Mouse (Mus musculus) stomach, embryonic 16.5 days (tissue): Measurements from ENCODE around the gene Eif1b. TPM values are rescaled to one million over a fixed set of nuclear protein-coding genes. Genes with fewer than 3 reads are reported as not detected.

Source experiments
- ATAC-seq: fragments of 200-750 bp; cut with Nextera tagmentation; 2 replicates; pipeline ENCODE4 v1.8.0; 2017; ENCODE audit warnings: moderate number of reproducible peaks, moderate TSS enrichment; ENCODE audit not compliant: insufficient read depth, low FRiP score
- H3K27ac ChIP-seq: fragments of 300-500 bp; sonication (generic); 2 replicates; pipeline ENCODE4 v1.5.1; 2014; ENCODE audit warnings: low read length
- H3K27me3 ChIP-seq: fragments of 300-500 bp; sonication (generic); 2 replicates; pipeline ENCODE4 v1.6.1; 2014; ENCODE audit warnings: low read length, control low read depth, mixed read lengths; ENCODE audit not compliant: control insufficient read depth, insufficient read depth
- H3K36me3 ChIP-seq: fragments of 300-500 bp; sonication (generic); 2 replicates; pipeline ENCODE4 v1.6.1; 2014; ENCODE audit warnings: low read length; ENCODE audit not compliant: control insufficient read depth, insufficient read depth
- H3K4me1 ChIP-seq: fragments of 300-500 bp; sonication (generic); 2 replicates; pipeline ENCODE4 v1.6.1; 2014; ENCODE audit warnings: low read length, control low read depth, mixed read lengths; ENCODE audit not compliant: control insufficient read depth, insufficient read depth
- H3K4me2 ChIP-seq: fragments of 300-500 bp; sonication (generic); 2 replicates; pipeline ENCODE4 v1.6.1; 2014; ENCODE audit warnings: low read depth, low read length, mixed read lengths
- H3K4me3 ChIP-seq: fragments of 300-500 bp; sonication (generic); replicated peaks from 2 replicates; pipeline ENCODE4 v1.5.1; 2014; ENCODE audit warnings: mild to moderate bottlenecking, low read length
- H3K9ac ChIP-seq: fragments of 300-500 bp; sonication (generic); 2 replicates; pipeline ENCODE4 v1.6.1; 2014; ENCODE audit warnings: low read length
- H3K9me3 ChIP-seq: fragments of 300-500 bp; sonication (generic); replicated peaks from 2 replicates; pipeline ENCODE4 v1.6.1; 2016; ENCODE audit warnings: low read length, control low read depth; ENCODE audit not compliant: control insufficient read depth
- WGBS: fragments of 180-500 bp; shearing (Covaris S2); extraction: QIAGEN DNeasy Blood & Tissue Kit; methylation state at CpG from one replicate; pipeline ENCODE4 v1.1.7; 2014; 5-methylcytosine and 5-hydroxymethylcytosine counted together
- polyA plus RNA-seq: library from polyadenylated mRNA; unstranded; fragments of >200 nt; fragmentation: Nextera tagmentation; extraction: Ambion mirVana; gene quantifications from 2 replicates; pipeline ENCODE4 v1.2.1, GENCODE M21; 2015

The Eif1b gene
- 129 and 138 TPM in 2 replicates for polyA plus RNA-seq

GRCm38 (mm10) chr9:120492010-120492399 lies at the start of gene Eif1b:
Eif1b (plus strand) TSS chr9:120492232.
- Histone ChIP-seq H3K27me3 (no peaks in the 10 kb centered on the region), H3K36me3 (peaks cover 17% of the 10 kb centered on the region), H3K4me2 (peak within 1 kb of the TSS; percentile 84), H3K9me3 (no peaks in the 10 kb centered on the region), H3K4me1 (peaks cover 9% of the 10 kb centered on the region), H3K9ac (peak within 1 kb of the TSS; percentile 99), H3K4me3 (peak within 1 kb of the TSS; percentile 100), H3K27ac (peak within 1 kb of the TSS; percentile 92)
- 3% methylated on average over 19 of the region's 19 CpGs for WGBS
- ATAC-seq: peak; percentile 7

- H3K36me3 ChIP-seq: no peaks in the 10 kb centered on the region
- H3K4me1 ChIP-seq: no peaks in the 10 kb centered on the region
- no peak overlapping the region for H3K9ac ChIP-seq
- no peak overlapping the region for H3K4me2 ChIP-seq
- no peak overlapping the region for H3K27ac ChIP-seq
- H3K27me3 ChIP-seq: no peaks in the 10 kb centered on the region
- no peak for ATAC-seq
- H3K9me3 ChIP-seq: no peaks in the 10 kb centered on the region
- no peak overlapping the region for H3K4me3 ChIP-seq
- WGBS: 74% methylated on average over 9 of the region's 9 CpGs
Observed at GRCm38 (mm10) chr9:120444642-120445041, 47.4 kb upstream of the Eif1b start.

GRCm38 (mm10) chr9:120449696-120450329 lies 42.2 kb upstream of the Eif1b start:
- Histone ChIP-seq H3K9ac (no peak overlapping the region), H3K4me1 (no peaks in the 10 kb centered on the region), H3K4me3 (no peak overlapping the region), H3K4me2 (no peak overlapping the region), H3K9me3 (no peaks in the 10 kb centered on the region), H3K27me3 (no peaks in the 10 kb centered on the region), H3K27ac (no peak overlapping the region), H3K36me3 (no peaks in the 10 kb centered on the region)
- 80% methylated on average over 6 of the region's 6 CpGs for WGBS
- ATAC-seq: no peak

DNA sequence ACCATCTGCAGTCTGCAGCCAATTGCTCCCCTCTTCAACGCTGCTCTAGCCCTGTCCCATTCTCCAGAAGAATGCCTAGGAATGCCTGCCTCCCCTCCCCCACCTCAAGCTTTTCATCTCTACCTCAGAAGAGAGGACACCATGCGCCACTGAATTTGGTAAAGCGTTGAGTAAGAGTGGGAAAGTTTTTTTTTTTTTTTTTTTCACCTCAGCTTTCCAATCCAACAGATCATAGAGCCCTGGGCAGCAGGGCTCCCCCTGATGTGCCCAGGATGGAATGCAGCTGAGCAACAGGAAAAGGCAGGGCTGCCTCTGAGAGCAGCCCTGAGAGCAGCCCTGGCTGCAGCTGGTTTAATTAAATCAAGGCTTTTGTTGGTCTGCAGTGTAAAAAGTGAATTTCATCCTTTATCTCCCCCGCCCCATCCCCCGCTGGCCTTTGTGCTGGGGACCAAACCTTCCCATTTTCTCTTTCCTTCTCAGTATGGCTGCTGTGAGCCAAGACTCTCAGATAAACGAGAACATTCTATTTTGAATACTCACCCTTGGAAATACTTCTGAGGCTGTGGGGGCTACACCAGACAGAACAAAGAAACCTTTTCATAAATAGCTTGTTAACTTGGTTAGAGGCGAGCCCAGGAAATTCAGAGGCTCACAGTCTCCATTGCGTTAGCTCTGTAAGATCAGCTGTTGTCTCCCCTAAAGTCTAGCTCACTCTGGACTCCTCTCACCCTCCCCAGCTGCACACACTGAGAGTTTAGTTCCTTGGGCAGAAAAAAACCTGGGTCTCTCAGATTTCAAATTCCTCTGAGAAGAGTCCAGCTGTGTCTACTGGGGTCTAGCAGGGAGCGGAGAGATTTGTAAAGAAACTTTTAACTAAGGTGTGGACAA lies 36.0 kb upstream of the Eif1b start:
- H3K4me3 ChIP-seq: no peak overlapping the region
- no peak overlapping the region for H3K4me2 ChIP-seq
- WGBS: 30% methylated on average over 9 of the region's 9 CpGs
- peak; percentile 54; the same call in 1 of the 2 replicates for ATAC-seq
- H3K9me3 ChIP-seq: no peaks in the 10 kb centered on the region
- H3K27me3 ChIP-seq: no peaks in the 10 kb centered on the region
- no peak overlapping the region for H3K9ac ChIP-seq
- H3K36me3 ChIP-seq: no peaks in the 10 kb centered on the region
- H3K27ac ChIP-seq: peak overlapping the region; percentile 57
- 0 out of 2 replicates have a peak, but pooled peaks cover 12% of the 10 kb centered on the region for H3K4me1 ChIP-seq

- Histone ChIP-seq H3K36me3 (no peaks in the 10 kb centered on the region), H3K9me3 (no peaks in the 10 kb centered on the region), H3K4me1 (no peaks in the 10 kb centered on the region), H3K9ac (no peak overlapping the region), H3K4me2 (no peak overlapping the region), H3K4me3 (no peak overlapping the region), H3K27ac (no peak overlapping the region), H3K27me3 (no peaks in the 10 kb centered on the region)
- no peak for ATAC-seq
- WGBS: 86% methylated on average over 1 of the region's 1 CpGs
Observed at GRCm38 (mm10) chr9:120470431-120470830, 21.6 kb upstream of the Eif1b start.

- no peak overlapping the region for H3K4me2 ChIP-seq
- no peak for ATAC-seq
- H3K27ac ChIP-seq: no peak overlapping the region
- no peaks in the 10 kb centered on the region for H3K4me1 ChIP-seq
- H3K27me3 ChIP-seq: no peaks in the 10 kb centered on the region
- no peaks in the 10 kb centered on the region for H3K9me3 ChIP-seq
- no peak overlapping the region for H3K4me3 ChIP-seq
- H3K36me3 ChIP-seq: no peaks in the 10 kb centered on the region
- no peak overlapping the region for H3K9ac ChIP-seq
- 72% methylated on average over 3 of the region's 3 CpGs for WGBS
Observed at GRCm38 (mm10) chr9:120481644-120482043, 10.4 kb upstream of the Eif1b start.

GRCm38 (mm10) chr9:120482382-120482781 lies 9.7 kb upstream of the Eif1b start:
- Histone ChIP-seq H3K36me3 (no peaks in the 10 kb centered on the region), H3K4me2 (no peak overlapping the region), H3K27me3 (no peaks in the 10 kb centered on the region), H3K9me3 (no peaks in the 10 kb centered on the region), H3K9ac (no peak overlapping the region), H3K4me3 (no peak overlapping the region), H3K27ac (no peak overlapping the region), H3K4me1 (no peaks in the 10 kb centered on the region)
- ATAC-seq: no peak
- 85% methylated on average over 4 of the region's 4 CpGs for WGBS

DNA sequence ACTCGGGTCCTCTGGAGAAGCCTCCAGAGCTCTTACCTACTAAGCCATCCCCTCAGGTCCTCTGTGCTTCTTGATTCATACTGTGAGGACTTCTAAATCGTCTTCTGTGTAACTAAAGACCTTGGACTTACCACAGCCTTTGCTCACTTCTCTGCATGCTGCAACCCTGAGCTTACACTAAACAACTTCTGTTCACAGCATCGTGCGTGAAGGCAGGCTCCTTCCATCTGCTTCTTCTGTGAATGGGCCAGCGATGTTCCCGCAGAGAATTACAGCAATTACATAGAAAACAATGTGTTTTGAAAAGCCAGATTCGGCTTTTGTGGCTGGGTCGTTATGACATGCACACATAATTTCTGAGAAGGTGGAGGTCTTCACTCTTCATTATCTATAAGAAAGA lies 8.9 kb upstream of the Eif1b start:
- no peak overlapping the region for H3K4me2 ChIP-seq
- ATAC-seq: no peak
- WGBS: 79% methylated on average over 8 of the region's 8 CpGs
- no peaks in the 10 kb centered on the region for H3K9me3 ChIP-seq
- no peak overlapping the region for H3K27ac ChIP-seq
- no peaks in the 10 kb centered on the region for H3K4me1 ChIP-seq
- no peak overlapping the region for H3K9ac ChIP-seq
- no peaks in the 10 kb centered on the region for H3K27me3 ChIP-seq
- H3K36me3 ChIP-seq: no peaks in the 10 kb centered on the region
- H3K4me3 ChIP-seq: no peak overlapping the region

DNA sequence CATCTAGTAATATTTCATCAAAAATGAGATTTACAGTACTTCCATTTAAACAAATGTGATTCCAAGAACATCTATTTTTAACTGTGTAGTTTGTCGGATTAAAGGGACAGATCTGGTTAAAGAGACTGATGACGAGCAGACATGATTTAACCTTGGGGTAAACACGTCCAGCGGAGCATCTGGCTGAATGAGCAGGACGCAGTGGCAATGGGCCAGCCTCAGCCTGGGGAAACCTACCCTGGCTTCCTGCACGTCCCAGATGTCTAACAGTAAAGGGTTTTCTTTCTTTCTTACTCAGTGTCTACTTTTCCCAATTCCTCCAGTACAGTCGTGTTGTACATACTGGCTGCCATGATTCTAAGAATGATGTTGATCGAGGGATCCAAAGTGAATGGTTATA lies 5.0 kb upstream of the Eif1b start:
- Histone ChIP-seq H3K36me3 (no peaks in the 10 kb centered on the region), H3K4me2 (no peak overlapping the region), H3K9ac (no peak overlapping the region), H3K4me1 (no peaks in the 10 kb centered on the region), H3K9me3 (no peaks in the 10 kb centered on the region), H3K27ac (no peak overlapping the region), H3K27me3 (no peaks in the 10 kb centered on the region), H3K4me3 (no peak overlapping the region)
- WGBS: 55% methylated on average over 8 of the region's 8 CpGs
- peak; percentile 38; the same call in 1 of the 2 replicates for ATAC-seq
